Mouse (Mus musculus): ENCODE data around the gene Zfp598. TPM values are rescaled to one million over a fixed set of nuclear protein-coding genes. Genes with fewer than 3 reads are reported as not detected.
"Not testable (repeated sequence)": the region's sequence is repeated elsewhere in the genome, so short reads cannot be mapped to it uniquely, and the experiment has no call there.

The Zfp598 gene
- polyA plus RNA-seq, 2 experiments from 2014 or later: 3.7 to 5.4 TPM

- ATAC-seq: no peak
Measured at GRCm38 (mm10) chr17:24647493-24647892, 22.0 kb upstream of the Zfp598 start.

DNA sequence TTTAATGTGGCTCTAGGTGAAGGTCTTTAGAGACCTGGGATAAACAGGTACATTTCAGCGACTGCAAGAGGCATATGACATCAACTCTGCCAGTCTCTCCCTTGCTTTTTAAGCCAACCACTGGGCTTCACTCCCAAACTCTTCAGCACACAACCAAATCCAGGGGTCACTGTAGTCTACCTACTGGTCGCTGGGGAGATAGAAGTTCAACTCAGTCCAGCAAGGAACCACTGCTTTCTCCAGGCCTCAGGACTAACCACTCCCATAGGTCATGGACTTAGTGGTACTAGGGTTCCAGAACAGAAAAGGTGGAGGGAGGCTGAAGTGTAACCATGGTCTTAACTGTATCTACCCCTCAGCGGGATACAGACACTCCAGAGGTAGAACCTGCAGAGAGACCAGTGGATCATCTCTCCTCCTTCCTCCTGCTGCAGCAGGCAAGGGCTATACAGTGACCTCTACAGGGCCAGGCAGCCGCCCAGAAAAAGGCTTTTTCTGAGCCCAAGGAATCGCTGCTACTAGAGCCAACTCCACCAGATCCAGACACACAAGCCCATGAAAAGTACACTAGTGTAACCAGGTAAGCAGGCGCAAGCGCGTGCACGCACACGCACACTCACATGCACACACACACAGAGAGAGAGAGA lies 20.6 kb upstream of the Zfp598 start:
- ATAC-seq: no peak

- ATAC-seq: no peak
Measured at GRCm38 (mm10) chr17:24649581-24650069, 19.9 kb upstream of the Zfp598 start.

GRCm38 (mm10) chr17:24650070-24650616 lies 19.3 kb upstream of the Zfp598 start, which contains the start of gene Slc9a3r2:
TSS of gene Slc9a3r2 (minus strand) at chr17:24650327.
- no peak for ATAC-seq

DNA sequence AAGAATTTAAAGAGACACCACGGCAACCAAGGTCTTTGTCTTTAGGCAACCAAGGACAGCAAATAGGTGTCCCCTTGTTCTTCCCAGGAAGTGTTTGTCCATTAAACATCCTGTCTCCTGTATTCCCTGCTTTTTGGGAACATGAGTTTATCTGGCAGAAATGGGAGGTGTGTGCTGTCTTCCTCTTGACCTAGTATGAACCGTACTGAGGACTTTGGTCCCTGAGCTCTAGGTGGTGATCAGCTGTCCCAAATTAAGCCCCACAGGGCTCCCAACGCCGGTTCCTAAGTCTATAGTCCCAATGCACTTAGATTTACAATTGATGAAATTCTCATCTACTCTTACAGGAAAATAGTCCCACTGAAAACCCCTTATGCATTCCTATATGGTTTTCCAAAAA lies 18.7 kb upstream of the Zfp598 start:
- ATAC-seq: no peak

DNA sequence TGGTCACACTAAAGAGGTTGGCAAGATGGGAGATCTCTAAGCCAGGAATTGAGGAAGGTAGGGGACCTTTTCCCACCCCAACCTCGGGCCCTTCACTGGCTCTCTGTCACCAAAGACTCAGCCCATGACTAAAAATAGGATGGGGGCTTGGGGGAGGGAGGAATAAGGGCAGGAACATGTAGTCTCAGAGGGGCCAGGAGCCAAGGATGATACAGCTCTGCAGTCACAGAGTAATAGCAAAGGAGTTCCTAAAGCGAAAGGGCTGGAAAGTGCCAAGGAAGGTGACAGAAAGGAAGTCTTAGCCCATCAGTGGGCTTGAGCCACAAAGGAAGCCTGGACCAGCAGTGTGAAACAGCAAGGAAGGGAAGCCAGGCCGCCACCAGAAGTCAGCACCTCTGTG lies 17.7 kb upstream of the Zfp598 start:
- no peak for ATAC-seq

GRCm38 (mm10) chr17:24653967-24654710 lies 15.3 kb upstream of the Zfp598 start:
- peak; percentile 74 for ATAC-seq

DNA sequence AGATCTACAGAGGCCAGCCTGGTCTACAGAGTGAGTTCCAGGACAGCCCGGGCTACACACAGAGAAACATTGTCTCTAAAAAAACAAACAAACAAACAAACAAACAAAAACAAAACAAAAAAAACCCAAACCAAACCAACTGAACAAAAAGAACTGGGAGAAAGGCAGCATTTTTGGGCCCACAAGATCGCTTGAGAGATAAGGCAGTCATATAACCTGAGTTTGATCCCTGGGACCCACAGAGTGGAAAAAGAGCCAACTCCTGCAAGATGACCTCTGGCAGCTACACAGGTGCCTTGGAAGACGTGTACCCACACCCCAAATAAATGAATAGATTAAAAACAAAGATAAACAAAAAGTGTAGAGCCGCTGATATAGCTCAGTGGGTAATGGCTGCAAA lies 14.5 kb upstream of the Zfp598 start:
- ATAC-seq: no peak

- no peak for ATAC-seq
Measured at GRCm38 (mm10) chr17:24658017-24658758, 11.3 kb upstream of the Zfp598 start, which contains the start of gene Npw. TSS of gene Npw (minus strand) at chr17:24658457.

- ATAC-seq: not testable (repeated sequence)
Measured at GRCm38 (mm10) chr17:24667011-24667410, 2.5 kb upstream of the Zfp598 start.

DNA sequence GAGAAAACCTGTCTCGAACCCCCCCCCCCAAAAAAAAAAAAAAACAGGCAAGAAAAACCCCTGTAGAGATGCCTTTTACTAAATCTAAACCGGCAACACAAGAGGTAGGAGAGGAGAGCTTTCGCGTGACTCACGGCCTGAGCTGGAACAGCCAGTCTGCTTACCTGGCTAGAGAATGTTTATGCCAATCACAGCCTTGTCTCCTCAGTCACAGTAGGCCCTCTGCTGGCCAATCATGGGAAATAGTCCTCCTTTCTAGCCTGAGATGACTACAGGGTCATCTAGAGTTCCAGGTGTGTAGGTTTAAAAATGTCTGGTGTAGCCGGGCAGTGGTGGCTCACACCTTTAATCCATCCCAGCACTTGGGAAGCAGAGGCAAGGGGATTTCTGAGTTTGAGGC lies 2.1 kb upstream of the Zfp598 start:
- peak; percentile 46 for ATAC-seq

DNA sequence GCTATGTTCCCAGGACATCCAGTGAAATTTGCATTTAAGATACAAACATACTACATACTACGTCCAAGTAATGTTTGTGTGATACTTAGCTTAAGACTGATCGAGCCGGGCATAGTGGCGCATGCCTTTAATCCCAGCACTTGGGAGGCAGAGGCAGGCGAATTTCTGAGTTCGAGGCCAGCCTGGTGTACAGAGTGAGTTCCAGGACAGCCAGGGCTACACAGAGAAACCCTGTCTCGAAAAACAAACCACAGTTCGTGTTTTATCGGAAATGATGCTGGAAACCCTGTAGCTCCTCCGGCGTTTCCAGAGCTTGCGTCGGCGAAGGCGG lies 308 bp upstream of the Zfp598 start:
- not testable (repeated sequence) for ATAC-seq

DNA sequence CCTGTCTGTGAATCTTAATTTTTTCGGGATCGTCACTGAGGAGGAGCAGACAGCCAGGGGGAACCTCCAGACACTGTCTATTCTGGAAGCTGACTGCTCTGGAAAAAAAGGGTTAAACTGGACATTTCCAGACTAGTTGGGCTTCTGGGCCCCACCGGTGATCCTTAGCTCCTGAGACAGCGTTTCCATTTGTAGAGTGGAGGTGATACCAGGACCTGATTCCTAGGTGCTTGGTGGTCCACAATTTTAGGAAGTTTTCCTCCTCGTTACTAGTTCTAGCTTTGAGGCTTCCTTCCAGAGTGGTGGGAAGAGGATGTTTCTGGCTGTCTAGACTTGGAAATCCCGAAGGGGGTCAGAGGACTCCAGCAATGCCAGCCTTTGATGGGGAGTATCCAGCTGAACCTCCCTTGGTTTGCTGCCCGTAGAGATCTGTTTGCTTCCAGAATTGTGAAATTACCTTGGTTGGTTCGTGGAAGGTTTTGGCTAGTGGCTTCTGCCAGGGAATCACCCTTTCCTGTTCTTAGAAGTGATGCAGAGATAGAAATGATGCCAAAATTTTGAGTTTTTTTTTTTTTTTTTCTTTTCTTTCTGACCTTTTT lies 858 bp downstream of the Zfp598 start:
- no peak for ATAC-seq

DNA sequence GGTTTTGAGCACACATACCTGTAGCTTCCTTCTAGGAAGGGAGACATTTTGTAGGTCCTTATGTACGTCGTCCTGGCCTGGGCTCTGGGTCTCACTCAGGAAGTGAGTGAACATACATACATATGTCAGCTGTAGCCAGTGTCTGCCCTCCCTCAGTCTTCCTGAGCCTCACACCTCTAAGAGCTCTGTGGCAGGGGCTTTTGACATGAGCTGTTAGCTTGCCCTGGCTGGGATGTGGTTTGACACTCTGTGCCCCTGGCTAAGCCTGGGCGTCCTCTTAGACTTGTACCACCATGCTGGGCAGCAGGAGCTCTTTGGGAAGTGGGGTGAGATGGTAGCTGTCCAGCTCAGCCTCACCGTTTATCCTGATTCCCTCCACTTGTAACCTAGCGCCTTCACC lies 1.9 kb downstream of the Zfp598 start:
- ATAC-seq: no peak

- ATAC-seq: no peak
Measured at GRCm38 (mm10) chr17:24672141-24672540, 2.7 kb downstream of the Zfp598 start.

GRCm38 (mm10) chr17:24674277-24674676 lies 4.8 kb downstream of the Zfp598 start:
- no peak for ATAC-seq

DNA sequence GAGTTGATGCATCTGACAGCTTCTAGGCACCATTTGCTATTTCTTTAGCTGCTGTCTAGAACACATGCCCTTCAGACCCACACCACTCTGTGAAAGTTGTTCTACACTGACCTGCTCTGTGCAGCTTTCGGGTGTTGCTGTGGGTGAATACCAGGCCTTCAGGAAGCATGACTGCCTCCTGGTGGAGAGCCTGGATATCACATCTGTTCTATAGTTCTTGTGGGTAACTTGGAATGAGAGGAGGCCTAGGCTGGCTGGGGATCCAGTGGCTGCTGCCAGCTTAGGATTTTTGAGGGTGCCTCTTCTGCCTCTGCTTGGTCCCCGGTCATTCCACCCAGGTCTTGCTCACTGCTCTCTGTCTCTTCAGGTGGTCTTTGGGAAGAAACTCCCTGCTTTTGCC lies 6.7 kb downstream of the Zfp598 start:
- ATAC-seq: peak; percentile 85

DNA sequence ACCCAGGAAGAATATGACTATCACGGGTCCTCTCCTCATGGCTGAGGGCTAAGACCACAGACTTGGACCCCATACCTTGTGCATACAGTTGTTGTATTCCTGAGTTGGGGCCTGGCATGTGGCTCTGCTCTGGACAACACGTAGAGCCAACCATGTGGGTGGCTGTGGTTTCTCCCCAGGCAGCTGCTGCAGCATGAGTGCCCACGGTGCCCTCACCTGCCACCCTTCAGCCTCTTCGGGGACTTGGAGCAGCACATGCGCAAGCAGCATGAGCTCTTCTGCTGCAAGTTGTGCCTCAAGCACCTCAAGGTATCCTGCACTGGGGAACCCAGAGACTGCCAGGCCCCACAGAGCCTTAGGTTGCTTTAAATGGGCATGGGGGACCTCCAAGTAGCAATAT lies 7.4 kb downstream of the Zfp598 start:
- no peak for ATAC-seq

DNA sequence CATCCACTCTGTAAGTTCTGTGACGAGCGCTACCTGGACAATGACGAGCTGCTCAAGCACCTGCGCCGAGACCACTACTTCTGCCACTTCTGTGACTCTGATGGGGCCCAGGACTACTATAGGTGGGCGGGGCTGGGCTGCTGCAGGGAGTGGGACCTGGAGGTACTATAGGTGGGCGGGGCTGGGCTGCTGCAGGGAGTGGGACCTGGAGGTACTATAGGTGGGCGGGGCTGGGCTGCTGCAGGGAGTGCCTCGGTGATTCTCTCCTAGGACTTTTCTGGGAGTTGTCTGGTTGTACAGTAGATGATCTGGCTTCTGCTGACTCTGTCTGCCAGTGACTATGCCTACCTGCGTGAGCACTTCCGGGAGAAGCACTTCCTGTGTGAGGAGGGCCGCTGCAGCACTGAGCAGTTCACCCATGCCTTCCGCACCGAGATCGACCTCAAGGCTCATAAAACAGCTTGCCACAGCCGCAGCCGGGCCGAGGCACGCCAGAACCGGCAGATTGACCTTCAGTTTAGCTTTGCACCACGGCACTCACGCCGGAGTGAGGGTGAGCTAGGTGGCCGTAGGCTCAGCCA lies 8.1 kb downstream of the Zfp598 start:
- no peak for ATAC-seq

DNA sequence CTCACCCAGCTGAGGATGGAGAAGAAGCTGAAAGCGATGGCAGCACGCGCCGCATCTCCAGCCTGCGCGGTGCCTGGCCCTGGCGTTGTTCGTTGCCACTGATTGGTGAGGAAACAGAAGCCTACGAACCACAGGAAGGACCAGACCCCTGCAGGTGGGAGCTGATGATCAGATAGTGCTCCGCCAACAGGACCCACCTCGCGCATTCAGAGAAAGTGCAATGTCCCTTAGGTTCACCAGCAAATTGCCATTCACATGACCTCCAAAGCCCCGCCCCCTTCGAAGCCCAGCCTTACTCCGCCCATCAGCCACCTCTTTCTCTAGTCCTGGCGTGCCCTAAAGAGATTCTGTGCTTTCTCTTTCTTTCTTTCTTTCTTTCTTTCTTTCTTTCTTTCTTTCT lies 17.0 kb downstream of the Zfp598 start:
- peak; percentile 52 for ATAC-seq

- peak; percentile 86 for ATAC-seq
Measured at GRCm38 (mm10) chr17:24687146-24687595, 17.7 kb downstream of the Zfp598 start.

DNA sequence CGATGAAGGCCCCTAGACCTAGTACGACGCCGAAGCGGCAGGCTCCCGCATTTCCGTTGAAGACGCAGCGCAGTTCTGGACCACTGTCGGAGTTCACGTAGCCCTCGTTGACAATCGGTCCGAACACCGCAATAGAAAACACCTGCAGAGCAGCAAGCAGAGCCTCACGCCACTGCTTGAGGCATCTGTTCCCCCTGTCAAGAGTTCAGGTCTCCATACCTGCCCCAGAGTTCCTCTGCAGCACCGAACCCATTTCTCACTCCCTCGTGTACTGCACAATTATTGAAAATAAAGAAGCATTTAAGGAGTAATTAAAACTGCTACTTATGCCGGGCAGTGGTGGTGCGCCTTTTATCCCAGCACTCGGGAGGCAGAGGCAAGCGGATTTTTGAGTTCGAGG lies 18.1 kb downstream of the Zfp598 start:
- ATAC-seq: peak; percentile 32

All from CD4-positive, CD25-positive, alpha-beta regulatory T cell, adult 4 months (primary cell).